Mouse (Mus musculus) hindbrain, embryonic 11.5 days (tissue): ENCODE measurements at regions not wholly inside any gene's neighbourhood (a gene's known extent, or its start where the extent isn't known, plus 50 kb on each side); places are given as distances from the start of the nearest gene placed in this dataset.

Experiments
- ATAC-seq: fragments of 200-750 bp; cut with Nextera tagmentation; 2 replicates; pipeline ENCODE4 v1.8.0; 2017; ENCODE audit warnings: mild to moderate bottlenecking, moderate TSS enrichment, moderate library complexity; ENCODE audit not compliant: low FRiP score
- DNase-seq: peaks from one replicate; pipeline ENCODE4 v3.0.0-alpha.2; 2015; ENCODE audit warnings: low spot score
- H3K27ac ChIP-seq: fragments of 300-500 bp; sonication (generic); 2 replicates; pipeline ENCODE4 v1.5.1; 2014; ENCODE audit warnings: mild to moderate bottlenecking, low read depth, low read length
- H3K27me3 ChIP-seq: fragments of 300-500 bp; sonication (generic); 2 replicates; pipeline ENCODE4 v1.6.1; 2014; ENCODE audit warnings: mild to moderate bottlenecking, low read length, moderate library complexity, mixed read lengths; ENCODE audit not compliant: control insufficient read depth, insufficient read depth
- H3K36me3 ChIP-seq: fragments of 300-500 bp; sonication (generic); 2 replicates; pipeline ENCODE4 v1.6.1; 2014; ENCODE audit warnings: mild to moderate bottlenecking, low read length, moderate library complexity, mixed read lengths; ENCODE audit not compliant: control insufficient read depth, insufficient read depth
- H3K4me1 ChIP-seq: fragments of 300-500 bp; sonication (generic); replicated peaks from 2 replicates; pipeline ENCODE4 v1.6.1; 2014; ENCODE audit warnings: low read length, mixed read lengths; ENCODE audit not compliant: control insufficient read depth, insufficient read depth
- H3K4me2 ChIP-seq: fragments of 300-500 bp; sonication (generic); replicated peaks from 2 replicates; pipeline ENCODE4 v1.6.1; 2014; ENCODE audit warnings: mild to moderate bottlenecking, low read depth, low read length
- H3K4me3 ChIP-seq: fragments of 300-500 bp; sonication (generic); 2 replicates; pipeline ENCODE4 v1.5.1; 2014; ENCODE audit warnings: low read depth, low read length
- H3K9ac ChIP-seq: fragments of 300-500 bp; sonication (generic); 2 replicates; pipeline ENCODE4 v1.6.1; 2014; ENCODE audit warnings: low read depth, low read length
- H3K9me3 ChIP-seq: fragments of 300-500 bp; sonication (generic); 2 replicates; pipeline ENCODE4 v1.6.1; 2016; ENCODE audit warnings: low read length; ENCODE audit not compliant: control insufficient read depth
- WGBS: fragments of 180-500 bp; shearing (Covaris S2); extraction: QIAGEN DNeasy Blood & Tissue Kit; methylation state at CpG from one replicate; pipeline ENCODE4 v1.1.7; 2014; 5-methylcytosine and 5-hydroxymethylcytosine counted together

GRCm38 (mm10) chr13:44292476-44293056 lies 436.7 kb upstream of the Jarid2 start:
- Histone ChIP-seq H3K27ac (no peak overlapping the region), H3K9me3 (no peaks in the 10 kb centered on the region), H3K36me3 (no peaks in the 10 kb centered on the region), H3K27me3 (no peaks in the 10 kb centered on the region), H3K4me3 (no peak overlapping the region), H3K4me2 (no peak overlapping the region), H3K4me1 (no peaks in the 10 kb centered on the region), H3K9ac (no peak overlapping the region)
- DNase-seq (no peak), ATAC-seq (no peak)
- 80% methylated on average over 6 of the region's 6 CpGs for WGBS

GRCm38 (mm10) chr13:44293736-44294416 lies 435.4 kb upstream of the Jarid2 start:
- DNase-seq (no peak), ATAC-seq (no peak)
- Histone ChIP-seq H3K9ac (no peak overlapping the region), H3K4me2 (no peak overlapping the region), H3K27me3 (no peaks in the 10 kb centered on the region), H3K9me3 (no peaks in the 10 kb centered on the region), H3K27ac (no peak overlapping the region), H3K4me3 (no peak overlapping the region), H3K36me3 (no peaks in the 10 kb centered on the region), H3K4me1 (no peaks in the 10 kb centered on the region)
- 91% methylated on average over 15 of the region's 15 CpGs for WGBS

- 72% methylated on average over 10 of the region's 10 CpGs for WGBS
- no peak overlapping the region for H3K4me3 ChIP-seq
- no peak for ATAC-seq
These were observed 433.7 kb upstream of the Jarid2 start for GRCm38 (mm10) chr13:44295621-44296020.

GRCm38 (mm10) chr13:44300611-44301010 lies 428.7 kb upstream of the Jarid2 start:
- no peak overlapping the region for H3K9ac ChIP-seq
- no peaks in the 10 kb centered on the region for H3K9me3 ChIP-seq
- DNase-seq (no peak), ATAC-seq (no peak)
- H3K4me1 ChIP-seq, result no peaks in the 10 kb centered on the region
- no peaks in the 10 kb centered on the region for H3K27me3 ChIP-seq
- WGBS, result 88% methylated on average over 10 of the region's 10 CpGs
- no peak overlapping the region for H3K4me2 ChIP-seq
- no peak overlapping the region for H3K27ac ChIP-seq
- H3K4me3 ChIP-seq, result no peak overlapping the region
- no peaks in the 10 kb centered on the region for H3K36me3 ChIP-seq

More at GRCm38 (mm10) chr13:44295621-44296020, 433.7 kb upstream of the Jarid2 start:
- Histone ChIP-seq H3K9me3 (no peaks in the 10 kb centered on the region), H3K27me3 (no peaks in the 10 kb centered on the region), H3K27ac (no peak overlapping the region), H3K4me1 (no peaks in the 10 kb centered on the region), H3K36me3 (no peaks in the 10 kb centered on the region), H3K4me2 (no peak overlapping the region), H3K9ac (no peak overlapping the region)
- no peak for DNase-seq

- 93% methylated on average over 7 of the region's 7 CpGs for WGBS
- ATAC-seq (no peak), DNase-seq (no peak)
- H3K4me1 ChIP-seq, result no peaks in the 10 kb centered on the region
- H3K4me2 ChIP-seq, result no peak overlapping the region
- no peak overlapping the region for H3K4me3 ChIP-seq
- no peaks in the 10 kb centered on the region for H3K9me3 ChIP-seq
- H3K9ac ChIP-seq, result no peak overlapping the region
- H3K27me3 ChIP-seq, result no peaks in the 10 kb centered on the region
- no peaks in the 10 kb centered on the region for H3K36me3 ChIP-seq
- no peak overlapping the region for H3K27ac ChIP-seq
These were observed 428.1 kb upstream of the Jarid2 start for GRCm38 (mm10) chr13:44301215-44301614.

GRCm38 (mm10) chr13:44301936-44302335 lies 427.3 kb upstream of the Jarid2 start:
- H3K4me1 ChIP-seq, result no peaks in the 10 kb centered on the region
- H3K27ac ChIP-seq, result no peak overlapping the region
- 83% methylated on average over 10 of the region's 10 CpGs for WGBS
- no peak overlapping the region for H3K9ac ChIP-seq
- no peak for ATAC-seq
- H3K4me2 ChIP-seq, result no peak overlapping the region
- no peaks in the 10 kb centered on the region for H3K36me3 ChIP-seq
- H3K9me3 ChIP-seq, result no peaks in the 10 kb centered on the region
- no peak overlapping the region for H3K4me3 ChIP-seq
- no peak for DNase-seq
- no peaks in the 10 kb centered on the region for H3K27me3 ChIP-seq

- DNase-seq (no peak), ATAC-seq (no peak)
- no peaks in the 10 kb centered on the region for H3K36me3 ChIP-seq
- H3K4me3 ChIP-seq, result no peak overlapping the region
- H3K27ac ChIP-seq, result no peak overlapping the region
- H3K9me3 ChIP-seq, result no peaks in the 10 kb centered on the region
- H3K4me1 ChIP-seq, result no peaks in the 10 kb centered on the region
- H3K27me3 ChIP-seq, result no peaks in the 10 kb centered on the region
- no peak overlapping the region for H3K9ac ChIP-seq
- WGBS, result 72% methylated on average over 9 of the region's 9 CpGs
- no peak overlapping the region for H3K4me2 ChIP-seq
These were observed 423.9 kb upstream of the Jarid2 start for GRCm38 (mm10) chr13:44305134-44305991.

GRCm38 (mm10) chr13:44306275-44307050 lies 422.8 kb upstream of the Jarid2 start:
- H3K27ac ChIP-seq, result no peak overlapping the region
- no peak overlapping the region for H3K4me3 ChIP-seq
- no peak overlapping the region for H3K9ac ChIP-seq
- ATAC-seq, result no peak
- DNase-seq, result no peak
- H3K27me3 ChIP-seq, result no peaks in the 10 kb centered on the region
- H3K4me2 ChIP-seq, result no peak overlapping the region
- H3K4me1 ChIP-seq, result no peaks in the 10 kb centered on the region
- no peaks in the 10 kb centered on the region for H3K9me3 ChIP-seq
- no peaks in the 10 kb centered on the region for H3K36me3 ChIP-seq
- 91% methylated on average over 15 of the region's 15 CpGs for WGBS
